Mouse (Mus musculus) c-Kit-negative CD71-positive TER-119-positive erythroid progenitor cells, embryonic 14.5 days (primary cell): Measurements from ENCODE around the gene Avpi1.
A peak's percentile ranks its signal among the peaks of the same experiment; 100 is the strongest.

Source experiments
- DNase-seq: peaks from one replicate; pipeline ENCODE4 v3.0.0-alpha.2; 2013; ENCODE audit warnings: low read depth, low spot score

The Avpi1 gene

GRCm38 (mm10) chr19:42128787-42129508 lies at the start of gene Avpi1:
TSS of gene Avpi1 (minus strand) at chr19:42129059.
- peak; percentile 78 for DNase-seq

GRCm38 (mm10) chr19:42177461-42177860 lies 48.6 kb upstream of the Avpi1 start:
- no peak for DNase-seq

GRCm38 (mm10) chr19:42176841-42177240 lies 48.0 kb upstream of the Avpi1 start:
- DNase-seq, result no peak

- DNase-seq, result peak; percentile 93
Measured at GRCm38 (mm10) chr19:42170025-42170969, 41.4 kb upstream of the Avpi1 start.

- peak; percentile 17 for DNase-seq
Measured at GRCm38 (mm10) chr19:42169322-42169975, 40.6 kb upstream of the Avpi1 start.

- no peak for DNase-seq
Measured at GRCm38 (mm10) chr19:42167489-42167888, 38.6 kb upstream of the Avpi1 start.

GRCm38 (mm10) chr19:42166766-42167165 lies 37.9 kb upstream of the Avpi1 start:
- DNase-seq, result no peak

- DNase-seq, result peak; percentile 60
Measured at GRCm38 (mm10) chr19:42166130-42166529, 37.3 kb upstream of the Avpi1 start.

GRCm38 (mm10) chr19:42164188-42164587 lies 35.3 kb upstream of the Avpi1 start:
- no peak for DNase-seq

- no peak for DNase-seq
Measured at GRCm38 (mm10) chr19:42163764-42164163, 34.9 kb upstream of the Avpi1 start, which contains the start of gene Zfyve27. TSS of gene Zfyve27 (plus strand) at chr19:42163951.

GRCm38 (mm10) chr19:42158246-42159017 lies 29.6 kb upstream of the Avpi1 start:
- DNase-seq, result no peak

- DNase-seq, result no peak
Measured at GRCm38 (mm10) chr19:42157493-42158237, 28.8 kb upstream of the Avpi1 start.

- DNase-seq, result peak; percentile 56
Measured at GRCm38 (mm10) chr19:42151990-42152389, 23.1 kb upstream of the Avpi1 start.

GRCm38 (mm10) chr19:42148569-42148860 lies 19.7 kb upstream of the Avpi1 start:
- no peak for DNase-seq

GRCm38 (mm10) chr19:42147769-42148568 lies 19.1 kb upstream of the Avpi1 start:
- DNase-seq, result no peak

GRCm38 (mm10) chr19:42147170-42147768 lies 18.4 kb upstream of the Avpi1 start, which contains the start of gene Marveld1:
TSS of gene Marveld1 (plus strand) at chr19:42147400.
- DNase-seq, result no peak

- no peak for DNase-seq
Measured at GRCm38 (mm10) chr19:42146276-42147010, 17.6 kb upstream of the Avpi1 start.

- DNase-seq, result no peak
Measured at GRCm38 (mm10) chr19:42145731-42146130, 16.9 kb upstream of the Avpi1 start.

- no peak for DNase-seq
Measured at GRCm38 (mm10) chr19:42145210-42145609, 16.4 kb upstream of the Avpi1 start.
